In the genomic region with DNA sequence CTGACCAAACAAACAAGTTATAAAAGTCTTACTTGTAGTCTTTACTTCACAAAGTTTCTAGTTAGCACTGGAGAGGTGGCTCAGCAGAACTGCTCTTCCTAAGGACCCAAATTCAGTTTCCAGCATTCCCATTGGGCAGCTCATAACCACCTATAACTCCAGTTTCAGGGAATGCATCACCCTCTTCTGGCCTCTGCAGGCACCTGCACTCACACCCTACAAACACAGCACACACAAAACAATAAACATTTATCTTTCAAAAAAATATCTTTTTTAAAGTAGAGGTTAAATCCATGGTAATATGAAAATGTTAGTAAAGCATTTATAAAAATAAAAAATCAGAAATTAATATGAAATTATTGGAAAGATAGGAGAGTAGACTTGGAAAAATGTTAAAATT, we compare ENCODE assay signal across 19 mouse cellular contexts. TPM values are rescaled to one million over a fixed set of nuclear protein-coding genes. Genes with fewer than 3 reads are reported as not detected.
"Had no signal": no experiment of that assay in that cellular context is flagged by ENCODE, and none has a peak within 500 bp of the region (broad histone marks: within the 10 kb centered on the region; RNA-seq: fewer than 3 reads in every experiment).

No protein-coding gene starts in this region.

- H3K27me3 ChIP-seq: limb, embryonic 15.5 days; liver, embryonic 15.5 days; lung, embryonic 15.5 days; neural tube, embryonic 15.5 days had no signal

- H3K4me3 ChIP-seq: limb, embryonic 15.5 days; liver, embryonic 15.5 days; lung, embryonic 15.5 days; midbrain, embryonic 10.5 days; myocyte; neural tube, embryonic 15.5 days had no signal

- H3K27ac ChIP-seq: limb, embryonic 15.5 days; liver, embryonic 15.5 days; lung, embryonic 15.5 days; midbrain, embryonic 10.5 days; neural tube, embryonic 15.5 days had no signal

- H3K9ac ChIP-seq: limb, embryonic 15.5 days; liver, embryonic 15.5 days; lung, embryonic 15.5 days; neural tube, embryonic 15.5 days had no signal

- DNase-seq: kidney, adult 9 months; kidney, postnatal 10 days; layer of hippocampus, adult 9-11 months; layer of hippocampus, postnatal 36 days; lung, postnatal 4 days; midbrain, embryonic 14.5 days; right cerebral cortex, adult 18-20 months; right cerebral cortex, postnatal 25 days; thymus, postnatal 4 days had no signal

- H3K4me2 ChIP-seq: limb, embryonic 15.5 days; liver, embryonic 15.5 days; lung, embryonic 15.5 days; neural tube, embryonic 15.5 days had no signal

- H3K4me1 ChIP-seq: limb, embryonic 15.5 days; liver, embryonic 15.5 days; lung, embryonic 15.5 days; midbrain, embryonic 10.5 days; neural tube, embryonic 15.5 days had no signal

- H3K9me3 ChIP-seq: limb, embryonic 15.5 days; liver, embryonic 15.5 days; lung, embryonic 15.5 days; midbrain, embryonic 10.5 days; neural tube, embryonic 15.5 days had no signal

RNA-seq across cellular contexts. Expression of a gene that starts 50.3 kb away (rescaled TPM):
- total RNA-seq: megakaryocyte, adult 5-6 weeks had no signal
- polyA plus RNA-seq: limb, embryonic 15.5 days; liver, embryonic 15.5 days; lung, embryonic 15.5 days; midbrain, embryonic 10.5 days; myocyte; neural tube, embryonic 11.5 days; neural tube, embryonic 15.5 days; small intestine, adult 2 months; stomach, embryonic 16.5 days had no signal
